Mouse (Mus musculus): ENCODE results near the gene Macrod1. TPM values are rescaled to one million over a fixed set of nuclear protein-coding genes. Genes with fewer than 3 reads are reported as not detected.
"Not testable (repeated sequence)": the region's sequence is repeated elsewhere in the genome, so short reads cannot be mapped to it uniquely, and the experiment has no call there.

The Macrod1 gene
- polyA plus RNA-seq, 1 experiment from 2014 or later, result 5.3 TPM

DNA sequence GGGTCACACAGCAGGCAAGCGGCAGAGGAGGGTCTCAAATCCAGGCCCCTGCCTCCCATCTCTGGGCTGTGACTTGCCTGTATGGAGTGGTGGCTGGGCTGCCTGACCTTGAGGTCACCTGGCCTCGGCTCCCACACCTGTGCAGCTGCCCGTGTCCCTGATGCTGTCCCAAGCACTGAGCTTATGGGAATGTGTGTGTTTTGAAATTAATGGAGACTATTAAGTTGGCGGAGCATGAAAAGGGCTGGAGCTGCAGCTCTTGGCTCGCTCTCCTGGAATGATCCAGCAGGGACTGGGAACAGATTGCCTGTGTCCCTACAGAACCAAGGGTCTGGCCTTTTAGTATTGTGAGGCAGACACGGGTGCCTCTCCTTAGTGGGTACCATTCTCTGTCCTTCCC lies 15.6 kb downstream of the Macrod1 start:
- Histone ChIP-seq H3K9me3 (no peaks in the 10 kb centered on the region), H3K27me3 (peaks cover 38% of the 10 kb centered on the region), H3K4me1 (peaks cover 71% of the 10 kb centered on the region), H3K36me3 (replicated peaks) (no peaks in the 10 kb centered on the region), H3K9ac (no peak overlapping the region), H3K4me2 (no peak overlapping the region), H3K4me3 (replicated peaks) (no peak overlapping the region), H3K27ac (no peak overlapping the region)
- ATAC-seq (ENCODE audit: low FRiP score), result no peak
- 72% methylated on average over 6 of the region's 6 CpGs for WGBS

DNA sequence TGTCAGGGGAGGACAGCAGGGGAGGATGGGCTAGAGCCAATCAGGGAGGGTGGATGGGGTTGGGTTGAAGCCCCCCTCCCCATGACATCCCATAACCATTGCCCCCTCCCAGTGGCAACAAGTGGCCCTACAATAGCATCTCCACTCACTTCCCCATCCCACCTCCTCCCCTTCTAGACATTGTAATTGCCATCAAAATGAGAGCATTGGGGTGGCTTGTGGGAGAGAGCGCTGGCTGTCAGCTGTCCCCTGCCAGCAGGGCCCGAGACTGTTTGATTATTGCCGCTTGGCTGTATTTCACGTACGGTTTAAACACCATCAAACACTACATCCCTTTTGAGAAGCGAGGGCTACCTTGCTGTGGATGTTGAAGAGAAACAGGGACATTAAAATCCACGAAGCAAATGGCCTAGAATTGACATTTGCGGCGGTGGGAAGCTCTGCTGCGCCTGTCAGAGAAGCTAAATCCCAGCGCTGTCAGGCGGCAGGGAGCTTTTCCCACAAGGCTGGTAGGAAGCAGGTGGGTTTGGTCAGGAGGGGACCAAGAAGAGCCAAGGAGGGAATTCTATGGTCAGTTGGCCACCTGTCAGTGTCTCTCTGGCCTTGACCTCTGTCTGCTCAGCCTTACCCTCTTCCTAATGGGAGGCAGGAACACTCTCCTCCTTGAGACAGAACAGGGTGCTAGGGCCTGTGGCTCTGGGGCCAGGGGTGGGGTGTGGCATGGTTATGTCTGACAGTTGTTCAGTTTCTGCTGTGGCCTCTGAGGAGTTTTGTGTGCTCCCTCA lies 17.6 kb downstream of the Macrod1 start:
- Histone ChIP-seq H3K27ac (peak overlapping the region; percentile 14; the same call in 1 of the 2 replicates), H3K4me3 (replicated peaks) (no peak overlapping the region), H3K9me3 (no peaks in the 10 kb centered on the region), H3K27me3 (peaks cover 38% of the 10 kb centered on the region), H3K4me1 (peaks cover 62% of the 10 kb centered on the region), H3K4me2 (no peak overlapping the region), H3K9ac (no peak overlapping the region), H3K36me3 (replicated peaks) (no peaks in the 10 kb centered on the region)
- 41% methylated on average over 12 of the region's 12 CpGs for WGBS
- ATAC-seq (ENCODE audit: low FRiP score), result no peak

DNA sequence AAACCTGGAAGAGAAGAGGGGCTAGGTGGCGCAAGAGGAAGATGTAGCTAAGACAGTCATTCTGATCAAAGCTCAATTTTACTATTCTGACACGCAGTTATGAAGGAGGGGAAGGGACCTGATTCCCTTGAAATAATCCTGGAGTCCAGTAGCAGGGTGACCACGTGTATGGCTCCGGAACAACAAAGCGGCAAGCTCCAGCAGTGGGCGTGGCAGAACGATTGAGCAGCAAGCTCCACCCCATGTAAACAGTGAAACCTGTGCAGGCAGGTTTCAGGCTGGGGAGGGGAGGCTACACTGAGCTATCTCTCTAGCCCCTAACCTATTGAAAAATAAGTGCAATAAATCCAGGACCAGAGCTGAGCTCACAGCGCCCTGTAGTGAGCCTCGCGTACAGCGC lies 18.7 kb downstream of the Macrod1 start:
- peaks cover 61% of the 10 kb centered on the region for H3K4me1 ChIP-seq
- not testable (repeated sequence) for H3K9ac ChIP-seq; H3K36me3 ChIP-seq (replicated peaks); H3K27ac ChIP-seq; H3K4me2 ChIP-seq; ATAC-seq (ENCODE audit: low FRiP score); H3K4me3 ChIP-seq (replicated peaks); H3K9me3 ChIP-seq
- H3K27me3 ChIP-seq, result peaks cover 41% of the 10 kb centered on the region
- WGBS, result 82% methylated on average over 11 of the region's 11 CpGs

GRCm38 (mm10) chr19:7077666-7078065 lies 21.1 kb downstream of the Macrod1 start:
- Histone ChIP-seq H3K4me1 (peaks cover 46% of the 10 kb centered on the region), H3K4me3 (replicated peaks) (no peak overlapping the region), H3K9ac (no peak overlapping the region), H3K36me3 (replicated peaks) (no peaks in the 10 kb centered on the region), H3K27ac (no peak overlapping the region), H3K27me3 (peaks cover 24% of the 10 kb centered on the region; the same call in 1 of the 2 replicates), H3K4me2 (no peak overlapping the region), H3K9me3 (no peaks in the 10 kb centered on the region)
- ATAC-seq (ENCODE audit: low FRiP score), result no peak
- 69% methylated on average over 9 of the region's 9 CpGs for WGBS

DNA sequence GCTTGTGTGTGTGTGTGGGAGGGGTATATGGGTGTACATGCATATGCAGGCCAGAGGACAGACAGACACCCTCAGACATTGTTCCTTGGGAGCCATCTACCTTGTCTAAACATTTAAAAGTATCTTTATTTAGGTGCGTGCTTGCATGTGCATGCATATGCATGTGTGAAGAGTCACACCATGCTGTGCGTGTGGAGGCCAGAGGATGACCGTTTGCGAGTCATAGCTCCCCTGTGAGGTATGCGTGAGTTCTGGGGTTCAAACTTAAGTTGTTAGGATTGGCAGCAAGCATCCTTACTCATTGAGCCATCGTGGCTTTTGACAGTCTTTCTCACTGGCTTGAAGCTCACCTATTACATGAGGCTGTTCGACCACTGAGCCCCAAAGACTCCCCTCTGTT lies 21.7 kb downstream of the Macrod1 start:
- WGBS, result 85% methylated on average over 7 of the region's 7 CpGs
- Histone ChIP-seq H3K27me3 (peaks cover 20% of the 10 kb centered on the region; the same call in 1 of the 2 replicates), H3K36me3 (replicated peaks) (no peaks in the 10 kb centered on the region), H3K4me3 (replicated peaks) (no peak overlapping the region), H3K9me3 (no peaks in the 10 kb centered on the region), H3K4me1 (peaks cover 46% of the 10 kb centered on the region), H3K4me2 (no peak overlapping the region), H3K27ac (no peak overlapping the region), H3K9ac (no peak overlapping the region)
- ATAC-seq (ENCODE audit: low FRiP score), result no peak

DNA sequence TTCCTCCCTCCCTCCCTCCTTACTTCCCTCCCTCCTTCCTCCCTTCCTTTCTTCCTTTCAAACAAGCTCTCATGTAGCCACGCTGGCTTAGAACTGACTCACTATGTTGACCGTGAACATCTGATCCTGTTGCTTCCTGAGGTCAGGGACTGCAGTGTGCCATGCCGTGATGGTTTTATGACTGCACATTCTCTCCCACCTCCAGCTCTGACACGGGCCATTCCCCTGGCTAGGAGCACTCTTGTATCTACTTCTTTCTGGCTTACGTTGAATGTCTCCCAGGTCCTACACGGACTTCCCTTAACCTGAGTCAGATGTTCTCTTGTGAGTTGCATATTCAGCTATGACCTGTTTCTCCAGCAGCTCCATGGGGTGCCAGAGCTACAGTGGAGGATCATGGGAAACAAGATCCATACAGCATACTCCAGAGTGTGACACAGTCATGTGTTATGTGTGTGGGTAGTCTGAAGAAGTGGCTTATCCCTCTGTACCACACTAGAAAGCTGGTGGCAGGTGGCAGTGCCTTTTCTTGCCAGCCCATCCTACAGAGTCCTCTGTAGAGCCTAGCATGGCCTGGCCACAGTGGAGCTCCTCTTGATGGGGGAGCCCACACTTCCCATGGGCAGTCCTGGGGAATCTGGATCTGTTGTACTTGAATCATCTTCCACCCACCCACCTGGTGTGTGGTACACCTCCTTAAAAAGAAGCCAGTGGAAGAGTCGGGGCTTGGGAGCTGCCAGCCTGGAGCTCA lies 25.1 kb downstream of the Macrod1 start:
- no peak overlapping the region for H3K4me3 ChIP-seq (replicated peaks)
- no peak overlapping the region for H3K27ac ChIP-seq
- H3K4me2 ChIP-seq, result no peak overlapping the region
- H3K36me3 ChIP-seq (replicated peaks), result no peaks in the 10 kb centered on the region
- ATAC-seq (ENCODE audit: low FRiP score), result no peak
- H3K4me1 ChIP-seq, result peaks cover 50% of the 10 kb centered on the region
- no peak overlapping the region for H3K9ac ChIP-seq
- 83% methylated on average over 7 of the region's 7 CpGs for WGBS
- peaks cover 21% of the 10 kb centered on the region; the same call in 1 of the 2 replicates for H3K27me3 ChIP-seq
- no peaks in the 10 kb centered on the region for H3K9me3 ChIP-seq

DNA sequence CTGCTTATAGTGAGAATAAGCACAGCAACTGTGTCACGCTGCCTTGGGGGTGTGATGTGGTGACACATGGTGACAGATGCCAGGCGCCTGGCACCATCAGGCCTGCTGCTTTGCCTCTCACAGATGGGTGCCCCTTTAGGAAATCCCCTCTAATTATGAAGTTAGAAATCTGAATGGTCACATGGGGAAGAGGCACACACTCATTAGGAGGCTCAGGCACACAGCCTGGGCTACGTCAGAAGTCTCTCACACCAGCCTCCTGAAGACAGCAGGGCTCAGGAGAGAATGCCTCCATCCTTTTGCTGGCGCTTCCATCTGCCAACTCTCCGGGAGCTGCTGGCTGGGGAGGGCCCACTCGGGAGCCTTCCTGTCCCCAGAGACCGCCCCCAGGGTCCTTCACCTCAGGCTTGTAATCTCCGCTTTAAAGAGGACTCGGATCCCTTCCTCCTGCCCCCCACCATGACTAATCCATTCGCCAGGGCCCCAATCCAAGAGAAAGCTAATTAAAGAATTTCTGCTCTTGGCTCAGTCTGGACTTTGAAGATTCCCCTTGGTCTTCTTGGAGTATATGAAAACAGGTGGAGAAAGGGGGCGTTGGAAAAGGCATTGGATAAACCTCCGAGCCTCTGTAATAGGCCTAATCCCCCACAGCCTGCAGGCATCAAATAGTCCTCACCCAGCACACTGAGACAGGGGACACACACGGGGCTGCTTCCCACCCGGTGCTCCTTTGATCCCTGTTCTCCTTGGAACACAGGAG lies 26.6 kb downstream of the Macrod1 start:
- no peak overlapping the region for H3K9ac ChIP-seq
- H3K27me3 ChIP-seq, result peaks cover 23% of the 10 kb centered on the region; the same call in 1 of the 2 replicates
- no peaks in the 10 kb centered on the region for H3K9me3 ChIP-seq
- peaks cover 50% of the 10 kb centered on the region for H3K4me1 ChIP-seq
- no peak overlapping the region for H3K4me3 ChIP-seq (replicated peaks)
- 15% methylated on average over 14 of the region's 14 CpGs for WGBS
- no peaks in the 10 kb centered on the region for H3K36me3 ChIP-seq (replicated peaks)
- peak; percentile 82 for ATAC-seq (ENCODE audit: low FRiP score)
- peak overlapping the region; percentile 81 for H3K27ac ChIP-seq
- 0 out of 2 replicates have a peak overlapping the region, but pooled peaks have one; percentile 6 for H3K4me2 ChIP-seq

GRCm38 (mm10) chr19:7084734-7085133 lies 28.1 kb downstream of the Macrod1 start:
- no peak for ATAC-seq (ENCODE audit: low FRiP score)
- H3K9me3 ChIP-seq, result no peaks in the 10 kb centered on the region
- H3K9ac ChIP-seq, result no peak overlapping the region
- H3K4me2 ChIP-seq, result no peak overlapping the region
- peaks cover 22% of the 10 kb centered on the region; the same call in 1 of the 2 replicates for H3K27me3 ChIP-seq
- peaks cover 58% of the 10 kb centered on the region for H3K4me1 ChIP-seq
- peak overlapping the region; percentile 81 for H3K27ac ChIP-seq
- WGBS, result 65% methylated on average over 15 of the region's 15 CpGs
- H3K36me3 ChIP-seq (replicated peaks), result no peaks in the 10 kb centered on the region
- no peak overlapping the region for H3K4me3 ChIP-seq (replicated peaks)

GRCm38 (mm10) chr19:7088558-7088957 lies 31.9 kb downstream of the Macrod1 start:
- Histone ChIP-seq H3K27me3 (peaks cover 22% of the 10 kb centered on the region; the same call in 1 of the 2 replicates), H3K4me3 (replicated peaks) (no peak overlapping the region), H3K27ac (peak overlapping the region; percentile 42; the same call in 1 of the 2 replicates), H3K9me3 (no peaks in the 10 kb centered on the region), H3K4me1 (peaks cover 77% of the 10 kb centered on the region), H3K4me2 (no peak overlapping the region), H3K36me3 (replicated peaks) (no peaks in the 10 kb centered on the region), H3K9ac (no peak overlapping the region)
- ATAC-seq (ENCODE audit: low FRiP score), result no peak
- WGBS, result 13% methylated on average over 9 of the region's 9 CpGs

- peaks cover 77% of the 10 kb centered on the region for H3K4me1 ChIP-seq
- WGBS, result 66% methylated on average over 5 of the region's 5 CpGs
Measured at GRCm38 (mm10) chr19:7089050-7089449, 32.4 kb downstream of the Macrod1 start.

GRCm38 (mm10) chr19:7089842-7090251 lies 33.2 kb downstream of the Macrod1 start:
- Histone ChIP-seq H3K4me1 (peaks cover 73% of the 10 kb centered on the region), H3K27ac (peak overlapping the region; percentile 85), H3K9ac (peak overlapping the region; percentile 7; the same call in 1 of the 2 replicates), H3K4me2 (no peak overlapping the region), H3K27me3 (peaks cover 22% of the 10 kb centered on the region; the same call in 1 of the 2 replicates), H3K9me3 (no peaks in the 10 kb centered on the region), H3K36me3 (replicated peaks) (no peaks in the 10 kb centered on the region), H3K4me3 (replicated peaks) (no peak overlapping the region)
- WGBS, result 38% methylated on average over 7 of the region's 7 CpGs
- no peak for ATAC-seq (ENCODE audit: low FRiP score)

More at GRCm38 (mm10) chr19:7089050-7089449, 32.4 kb downstream of the Macrod1 start:
- Histone ChIP-seq H3K27me3 (peaks cover 22% of the 10 kb centered on the region; the same call in 1 of the 2 replicates), H3K4me2 (no peak overlapping the region), H3K9ac (no peak overlapping the region), H3K4me3 (replicated peaks) (no peak overlapping the region), H3K27ac (peak overlapping the region; percentile 42; the same call in 1 of the 2 replicates), H3K36me3 (replicated peaks) (no peaks in the 10 kb centered on the region), H3K9me3 (no peaks in the 10 kb centered on the region)
- no peak for ATAC-seq (ENCODE audit: low FRiP score)
